Comparison of ENCODE assay signal across 8 mouse cellular contexts in genomic region chr1:72823751-72824706, GRCm38 (mm10). TPM values are rescaled to one million over a fixed set of nuclear protein-coding genes. Genes with fewer than 3 reads are reported as not detected.
A peak's percentile ranks its signal among the peaks of the same experiment; 100 is the strongest.
DNase-seq lines count a peak whose midpoint lies in the region; ATAC-seq lines count a peak whose summit lies in the region.

TSS of gene Igfbp2 (plus strand) at chr1:72824503.

- ATAC-seq in forebrain, embryonic 12.5 days (ENCODE audit: low FRiP score), result peak; percentile 82
- peak; percentile 60; the same call in 1 of the 2 replicates for ATAC-seq in limb, embryonic 15.5 days (ENCODE audit: insufficient number of reproducible peaks, low FRiP score, low TSS enrichment, low read depth)
- ATAC-seq in neural tube, embryonic 14.5 days (ENCODE audit: low read depth), result peak; percentile 78
- ATAC-seq in inflammation-experienced regulatory T-cells, adult 6 months, result no peak

- H3K4me3 ChIP-seq in forebrain, embryonic 12.5 days (replicated peaks), result peak within 1 kb of the TSS; percentile 88
- H3K4me3 ChIP-seq in limb, embryonic 15.5 days, result peak within 1 kb of the TSS; percentile 61
- H3K4me3 ChIP-seq in neural tube, embryonic 14.5 days (ENCODE audit: low read depth, low read length), result peak within 1 kb of the TSS; percentile 74

- H3K27ac ChIP-seq in forebrain, embryonic 12.5 days, result peak within 1 kb of the TSS; percentile 95
- H3K27ac ChIP-seq in limb, embryonic 15.5 days, result peak within 1 kb of the TSS; percentile 48
- peak within 1 kb of the TSS; percentile 66 for H3K27ac ChIP-seq in neural tube, embryonic 14.5 days (ENCODE audit: low read depth, low read length)

- H3K4me1 ChIP-seq in forebrain, embryonic 12.5 days, result peaks cover 37% of the 10 kb centered on the region
- H3K4me1 ChIP-seq in limb, embryonic 15.5 days, result peaks cover 44% of the 10 kb centered on the region
- peaks cover 22% of the 10 kb centered on the region for H3K4me1 ChIP-seq in neural tube, embryonic 14.5 days (ENCODE audit: control insufficient read depth, insufficient read depth, low read length)

- DNase-seq in cerebellum, adult 9-11 months, result peak; percentile 9
- no peak for DNase-seq in cerebellum, adult 8-10 months
- DNase-seq in adrenal gland, adult (ENCODE audit: inconsistent age in 2 of 2, low spot score in 1 of 2), result peak; percentile 39 to 78
- peak; percentile 6 to 11 for DNase-seq in kidney, adult 8-10 months

- H3K9ac ChIP-seq in forebrain, embryonic 12.5 days, result peak within 1 kb of the TSS; percentile 91
- H3K9ac ChIP-seq in limb, embryonic 15.5 days, result peak within 1 kb of the TSS; percentile 57
- peak within 1 kb of the TSS; percentile 79 for H3K9ac ChIP-seq in neural tube, embryonic 14.5 days (replicated peaks; ENCODE audit: low read depth, low read length)

- H3K4me2 ChIP-seq in forebrain, embryonic 12.5 days, result peak within 1 kb of the TSS; percentile 88
- H3K4me2 ChIP-seq in limb, embryonic 15.5 days, result peak within 1 kb of the TSS; percentile 97
- peak within 1 kb of the TSS; percentile 84 for H3K4me2 ChIP-seq in neural tube, embryonic 14.5 days (ENCODE audit: low read depth, low read length)

- peaks cover 10% of the 10 kb centered on the region for H3K36me3 ChIP-seq in forebrain, embryonic 12.5 days (replicated peaks)
- no peaks in the 10 kb centered on the region for H3K36me3 ChIP-seq in limb, embryonic 15.5 days
- H3K36me3 ChIP-seq in neural tube, embryonic 14.5 days (ENCODE audit: control insufficient read depth, insufficient read depth, low read length), result no peaks in the 10 kb centered on the region

- H3K27me3 ChIP-seq in forebrain, embryonic 12.5 days, result no peaks in the 10 kb centered on the region
- H3K27me3 ChIP-seq in limb, embryonic 15.5 days, result no peaks in the 10 kb centered on the region
- H3K27me3 ChIP-seq in neural tube, embryonic 14.5 days (ENCODE audit: control insufficient read depth, insufficient read depth, low read length), result no peaks in the 10 kb centered on the region

- no peaks in the 10 kb centered on the region for H3K9me3 ChIP-seq in forebrain, embryonic 12.5 days
- no peaks in the 10 kb centered on the region for H3K9me3 ChIP-seq in limb, embryonic 15.5 days
- H3K9me3 ChIP-seq in neural tube, embryonic 14.5 days (ENCODE audit: control insufficient read depth, low read length), result no peaks in the 10 kb centered on the region

- 1% methylated on average over 45 of the region's 58 CpGs for WGBS in forebrain, embryonic 12.5 days
- 2% methylated on average over 44 of the region's 58 CpGs for WGBS in limb, embryonic 15.5 days
- under 1% methylated on average over 51 of the region's 58 CpGs for WGBS in neural tube, embryonic 14.5 days

RNA-seq across cellular contexts. Expression of gene Igfbp2, which starts in this region (rescaled TPM):
- 427 and 524 TPM in 2 replicates for polyA plus RNA-seq in forebrain, embryonic 12.5 days (2016; fragmentation: Nextera tagmentation; extraction: Ambion mirVana)
- polyA plus RNA-seq in limb, embryonic 15.5 days (2015; fragmentation: Nextera tagmentation; extraction: Ambion mirVana), result 379 and 399 TPM in 2 replicates
- 163 and 379 TPM in 2 replicates for polyA plus RNA-seq in neural tube, embryonic 14.5 days (2014; fragmentation: Nextera tagmentation; extraction: Ambion mirVana)
- not detected for polyA plus RNA-seq in inflammation-experienced regulatory T-cells, adult 6 months (2017; shearing (Covaris generic))

Comparison
In these comparisons a context has a peak if more than half of its experiments do, and no peak if none do; other contexts are left out.
1. RNA of gene Igfbp2 (polyA plus RNA-seq): 427 to 524 TPM in forebrain, embryonic 12.5 days, 379 to 399 TPM in limb, embryonic 15.5 days and 163 to 379 TPM in neural tube, embryonic 14.5 days; not detected in inflammation-experienced regulatory T-cells, adult 6 months; every median in the first group is over 100 times any median in the second.
2. Peak in every context shown above with its lines, with median percentiles within 50 percentile points of each other: H3K27ac ChIP-seq, H3K4me2 ChIP-seq, H3K4me3 ChIP-seq and H3K9ac ChIP-seq.